Mouse (Mus musculus) frontal cortex, adult 2 months (tissue): Measurements from ENCODE around the gene Gid8. TPM values are rescaled to one million over a fixed set of nuclear protein-coding genes. Genes with fewer than 3 reads are reported as not detected.
"Not testable (repeated sequence)": the region's sequence is repeated elsewhere in the genome, so short reads cannot be mapped to it uniquely, and the experiment has no call there.

Experiments used
- DNase-seq, 2 experiments: peaks; one replicate each; pipeline ENCODE4 v3.0.0; 2022; ENCODE audit warnings: low spot score in 1 of 2; ENCODE audit errors: extremely low spot score in 1 of 2
- polyA plus RNA-seq: library from polyadenylated mRNA; depleted of rRNA; stranded (reverse); fragments of >200 nt; gene quantifications from 2 replicates; pipeline ENCODE4 v1.2.3, GENCODE M21; 2012

Gene Gid8
- polyA plus RNA-seq, 1 experiment = 57.7 TPM

GRCm38 (mm10) chr2:180709023-180709922 lies 644 bp upstream of the Gid8 start:
- no peak for DNase-seq

DNA sequence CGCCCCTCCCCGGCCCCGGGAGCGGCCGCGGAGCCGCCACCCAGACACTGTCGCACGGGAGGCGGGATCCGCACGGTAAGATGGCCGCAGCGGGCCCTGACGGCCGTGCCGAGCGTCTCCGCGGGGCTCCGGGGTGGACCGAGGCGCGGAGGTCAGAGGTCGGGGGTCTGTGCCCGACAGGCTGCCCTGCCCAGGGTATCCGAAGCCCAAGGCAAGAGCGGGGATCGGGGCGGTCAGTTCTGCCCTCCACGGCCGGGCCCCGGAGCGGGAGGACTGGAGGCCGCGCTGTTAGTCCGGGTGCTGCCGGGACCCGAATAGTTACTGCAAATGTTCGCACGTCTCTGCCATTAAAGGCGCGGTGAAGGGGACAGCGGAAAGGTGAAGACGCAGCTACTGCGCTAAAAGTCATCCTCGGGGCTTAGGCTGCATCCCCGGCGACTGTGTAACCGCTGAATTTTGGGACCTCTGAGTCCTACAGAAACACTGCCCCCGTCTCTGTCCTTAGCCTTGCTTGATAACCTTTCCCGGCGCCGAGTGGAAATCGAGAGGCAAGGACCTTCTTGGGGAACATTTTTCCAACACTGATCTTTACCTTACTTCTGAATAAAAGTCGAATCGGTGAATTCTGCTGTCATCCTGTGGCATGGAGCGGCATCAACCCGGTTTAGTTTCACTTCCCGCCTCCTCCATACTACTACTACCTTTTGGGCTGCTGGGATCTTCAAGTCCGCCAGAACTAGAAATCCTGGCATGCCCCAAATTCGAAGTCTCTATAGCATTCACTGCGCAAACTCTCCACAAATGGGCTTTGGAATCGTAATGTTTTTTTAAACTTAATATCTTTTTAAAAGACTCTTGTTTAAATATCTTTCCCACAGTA lies 599 bp downstream of the Gid8 start:
- no peak for DNase-seq

- DNase-seq = no peak
Observed at GRCm38 (mm10) chr2:180711527-180711926, 1.6 kb downstream of the Gid8 start.

DNA sequence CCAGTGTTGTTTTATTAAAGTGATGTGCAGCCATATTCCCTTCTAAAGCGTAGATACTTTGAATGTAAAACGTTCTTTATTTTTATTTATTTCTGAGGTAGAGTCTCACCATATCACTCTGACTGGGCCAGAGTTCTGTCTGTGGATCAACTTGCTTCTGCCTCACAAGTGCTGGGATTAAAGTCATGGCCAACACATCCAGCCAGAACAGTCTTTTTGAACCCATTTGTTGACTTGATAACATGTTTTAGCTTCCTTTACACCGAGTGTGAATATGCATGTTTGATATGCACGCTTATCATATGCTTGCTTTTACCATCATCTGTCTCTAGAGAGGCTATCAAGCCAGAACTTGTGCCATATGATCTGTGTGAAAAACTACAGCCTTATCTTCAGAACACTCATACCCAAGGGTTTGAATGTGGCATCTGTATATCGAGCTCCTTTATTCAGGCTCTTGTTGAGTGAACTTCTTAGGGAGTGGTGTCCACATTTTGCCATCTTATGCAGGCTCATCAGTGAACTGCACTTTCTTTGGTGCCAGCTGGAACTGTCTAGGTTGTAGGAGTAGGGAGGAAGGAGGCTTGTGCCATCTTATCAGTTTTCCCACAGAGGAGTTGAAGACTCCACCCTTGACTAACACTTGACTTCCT lies 2.2 kb downstream of the Gid8 start:
- DNase-seq = no peak

- not testable (repeated sequence) for DNase-seq
Observed at GRCm38 (mm10) chr2:180722748-180723147, 12.8 kb downstream of the Gid8 start.

DNA sequence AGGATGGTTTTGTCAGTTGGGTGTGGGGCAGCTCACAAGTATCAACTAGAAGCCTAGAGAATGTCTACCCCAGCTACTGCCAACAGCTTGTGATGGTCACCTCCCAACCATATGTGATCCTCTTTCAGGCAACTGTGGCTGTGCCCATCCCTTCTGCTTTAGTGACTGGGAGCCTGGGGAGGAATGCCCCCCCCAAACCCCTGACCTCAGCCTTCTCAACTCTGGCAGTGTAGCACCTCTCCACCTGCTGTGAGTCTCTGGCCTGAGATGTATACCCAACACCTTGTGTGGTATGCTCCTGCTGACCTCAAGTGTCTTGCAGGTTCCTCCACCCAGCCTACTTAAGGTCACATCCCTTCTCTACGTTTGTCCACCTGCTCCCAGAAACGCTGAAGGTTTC lies 13.9 kb downstream of the Gid8 start:
- no peak for DNase-seq

DNA sequence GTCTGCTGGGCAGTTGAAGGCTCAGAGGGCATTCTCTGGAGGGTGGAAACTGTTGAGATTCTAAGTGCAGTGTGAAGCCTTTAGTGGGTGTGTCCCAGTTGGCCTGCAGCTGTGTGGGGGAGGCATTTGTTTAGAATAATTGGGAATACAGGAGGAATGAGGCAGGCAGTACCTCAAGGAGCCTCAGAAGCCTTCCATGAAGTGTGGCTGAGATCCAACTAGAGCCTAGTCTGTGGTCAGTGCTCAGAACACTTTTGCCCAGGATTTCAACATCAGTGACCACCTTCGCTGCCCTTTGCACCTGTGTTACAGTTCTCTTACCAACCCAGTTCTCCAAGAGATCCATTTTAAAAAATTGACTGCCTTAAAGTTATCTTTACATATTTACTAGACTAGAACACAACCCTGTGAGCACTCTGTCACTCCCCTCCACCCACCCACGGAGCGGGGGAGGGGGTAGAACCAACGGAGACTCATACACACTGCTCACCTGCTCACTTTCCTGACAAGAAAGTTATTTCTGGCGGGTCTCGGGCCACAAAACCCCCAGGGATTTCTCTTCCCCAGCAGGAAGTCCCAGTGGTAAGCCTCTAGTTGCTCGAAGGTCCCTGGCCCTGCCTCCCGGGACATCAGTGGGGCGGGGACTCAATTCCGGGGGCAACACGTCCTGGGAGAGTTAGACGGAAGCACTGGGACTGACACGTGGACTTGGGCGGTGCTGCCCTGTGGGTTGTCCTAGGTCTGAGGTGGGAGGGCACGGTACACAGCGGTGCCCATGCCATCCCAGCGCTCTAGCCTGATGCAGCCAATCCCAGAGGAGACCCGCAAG lies 14.9 kb downstream of the Gid8 start, which contains the start of gene Slc17a9:
Slc17a9 (plus strand) TSS at position 679 of the 829 bp plus-strand sequence.
- no peak for DNase-seq

GRCm38 (mm10) chr2:180725414-180725778 lies 15.5 kb downstream of the Gid8 start:
- DNase-seq = no peak

- DNase-seq = no peak
Observed at GRCm38 (mm10) chr2:180725856-180726629, 16.1 kb downstream of the Gid8 start.

DNA sequence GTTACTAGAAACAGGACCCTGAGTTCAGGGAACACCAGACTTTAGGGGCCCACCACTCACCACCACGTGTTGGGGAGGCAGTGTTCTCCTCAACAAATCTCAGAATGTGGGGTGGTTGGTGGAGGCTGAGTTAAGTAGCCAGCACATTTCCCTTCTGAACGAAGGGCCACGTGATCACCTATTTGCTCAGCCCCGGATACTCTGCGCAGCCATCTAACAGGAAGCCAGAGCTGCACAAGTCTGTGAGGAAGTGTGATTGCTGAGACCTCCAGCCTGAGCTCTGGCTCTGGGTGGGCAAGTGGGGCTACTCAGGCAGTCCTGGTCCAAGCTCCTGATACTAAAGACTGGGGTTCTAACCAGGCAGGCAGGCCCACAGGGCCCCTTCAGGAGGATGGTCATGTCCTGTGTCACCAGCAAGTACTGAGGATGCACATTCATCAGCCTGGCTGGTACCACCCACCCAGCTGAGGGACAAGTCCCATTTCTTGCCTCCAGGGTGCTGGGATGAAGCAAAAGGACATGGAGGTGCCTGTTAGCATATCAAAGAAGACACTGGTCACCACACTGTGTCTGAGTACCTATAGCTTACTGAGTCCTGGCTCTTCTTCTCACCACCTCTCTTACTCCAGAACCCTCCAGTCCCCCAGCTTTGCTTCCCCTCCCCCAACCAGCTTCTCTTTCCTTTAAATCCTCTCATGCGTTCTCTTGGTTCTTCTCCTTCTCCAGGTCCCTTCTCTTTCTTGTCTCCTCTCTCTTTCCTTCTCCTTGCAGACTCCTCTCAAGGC lies 16.9 kb downstream of the Gid8 start:
- DNase-seq = no peak

- DNase-seq = no peak
Observed at GRCm38 (mm10) chr2:180727613-180728021, 17.7 kb downstream of the Gid8 start.

DNA sequence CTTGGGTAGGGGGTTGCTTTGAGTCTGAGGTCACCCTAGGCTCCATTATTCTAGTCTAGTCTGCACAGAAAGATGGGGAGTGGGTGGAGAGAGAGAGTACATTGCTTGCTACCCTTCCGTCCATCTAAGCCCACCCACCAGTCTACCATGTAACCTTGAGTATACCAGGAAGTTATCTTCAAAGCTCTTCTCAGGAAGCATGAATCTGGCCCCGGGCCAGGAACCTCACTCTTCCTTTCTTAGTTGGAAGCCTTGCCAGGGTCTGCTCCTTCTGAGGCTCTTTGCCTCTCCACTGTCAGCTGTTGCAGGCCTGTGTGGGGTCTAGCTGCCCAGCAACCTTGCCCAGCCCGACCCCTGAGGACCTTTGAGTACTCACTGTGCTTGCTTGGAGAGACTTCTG lies 21.1 kb downstream of the Gid8 start:
- DNase-seq = no peak

DNA sequence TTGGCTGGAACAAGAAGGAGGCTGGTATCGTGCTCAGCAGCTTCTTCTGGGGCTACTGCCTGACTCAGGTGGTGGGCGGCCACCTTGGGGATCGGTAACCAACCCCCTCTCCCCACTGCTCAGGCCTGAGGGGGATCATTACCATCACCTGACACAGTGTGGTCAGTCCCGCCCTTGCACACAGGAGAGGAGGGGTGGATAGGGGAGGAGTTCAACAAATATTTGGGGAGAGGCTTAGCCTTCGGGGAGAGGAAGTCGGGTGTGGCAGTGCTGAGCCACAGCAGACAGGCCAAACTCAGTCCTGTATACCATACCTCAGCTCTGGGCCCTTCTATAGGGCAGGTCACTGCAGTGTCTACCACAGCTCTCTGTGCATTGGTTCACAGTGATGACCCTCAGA lies 22.1 kb downstream of the Gid8 start:
- DNase-seq = no peak

- DNase-seq = peak in 1 of 2 experiments; percentile 37
Observed at GRCm38 (mm10) chr2:180735232-180735631, 25.3 kb downstream of the Gid8 start.

GRCm38 (mm10) chr2:180737984-180738383 lies 28.1 kb downstream of the Gid8 start:
- no peak for DNase-seq

- no peak for DNase-seq
Observed at GRCm38 (mm10) chr2:180740349-180740748, 30.4 kb downstream of the Gid8 start.

GRCm38 (mm10) chr2:180741421-180741820 lies 31.5 kb downstream of the Gid8 start:
- DNase-seq = no peak

- no peak for DNase-seq
Observed at GRCm38 (mm10) chr2:180742820-180743219, 32.9 kb downstream of the Gid8 start.

GRCm38 (mm10) chr2:180743321-180743720 lies 33.4 kb downstream of the Gid8 start:
- DNase-seq = no peak
